Mouse (Mus musculus) neural tube, embryonic 13.5 days (tissue): Measurements from ENCODE around the gene Nprl3. TPM values are rescaled to one million over a fixed set of nuclear protein-coding genes. Genes with fewer than 3 reads are reported as not detected.
A peak's percentile ranks its signal among the peaks of the same experiment; 100 is the strongest.

ENCODE experiments used
- ATAC-seq: fragments of 200-750 bp; cut with Nextera tagmentation; 2 replicates; pipeline ENCODE4 v1.8.0; 2017; ENCODE audit warnings: low read depth, mild to moderate bottlenecking, moderate TSS enrichment, moderate library complexity
- H3K27ac ChIP-seq: fragments of 300-500 bp; sonication (generic); replicated peaks from 2 replicates; pipeline ENCODE4 v1.5.1; 2015; ENCODE audit warnings: moderate library complexity, mild to moderate bottlenecking, inconsistent platforms
- H3K27me3 ChIP-seq: fragments of 300-500 bp; sonication (generic); 2 replicates; pipeline ENCODE4 v1.6.1; 2015; ENCODE audit warnings: mild to moderate bottlenecking, inconsistent platforms
- H3K36me3 ChIP-seq: fragments of 300-500 bp; sonication (generic); 2 replicates; pipeline ENCODE4 v1.6.1; 2015; ENCODE audit warnings: mild to moderate bottlenecking, inconsistent platforms
- H3K4me1 ChIP-seq: fragments of 300-500 bp; sonication (generic); replicated peaks from 2 replicates; pipeline ENCODE4 v1.6.1; 2015; ENCODE audit warnings: inconsistent platforms
- H3K4me2 ChIP-seq: fragments of 300-500 bp; sonication (generic); 2 replicates; pipeline ENCODE4 v1.6.1; 2015; ENCODE audit warnings: inconsistent platforms, mild to moderate bottlenecking, moderate library complexity
- H3K4me3 ChIP-seq: fragments of 300-500 bp; sonication (generic); 2 replicates; pipeline ENCODE4 v1.5.1; 2015; ENCODE audit warnings: mild to moderate bottlenecking, inconsistent platforms
- H3K9ac ChIP-seq: fragments of 300-500 bp; sonication (generic); 2 replicates; pipeline ENCODE4 v1.6.1; 2015; ENCODE audit warnings: moderate library complexity, mild to moderate bottlenecking, inconsistent platforms
- H3K9me3 ChIP-seq: fragments of 300-500 bp; sonication (generic); 2 replicates; pipeline ENCODE4 v1.6.1; 2016; ENCODE audit warnings: inconsistent platforms
- WGBS: fragments of 180-500 bp; shearing (Covaris S2); methylation state at CpG from one replicate; pipeline ENCODE4 v1.1.7; 2015; 5-methylcytosine and 5-hydroxymethylcytosine counted together
- polyA plus RNA-seq: library from polyadenylated mRNA; unstranded; fragments of >200 nt; fragmentation: Nextera tagmentation; extraction: Ambion mirVana; gene quantifications from 2 replicates; pipeline ENCODE4 v1.2.1, GENCODE M21; 2015

Nprl3 gene
- polyA plus RNA-seq, 1 experiment from 2014 or later: 42.8 TPM

GRCm38 (mm10) chr11:32198256-32198955, 69.1 kb downstream of the Nprl3 start:
- H3K4me1 ChIP-seq: no peaks in the 10 kb centered on the region
- no peak overlapping the region for H3K27ac ChIP-seq
- 78% methylated on average over 14 of the region's 14 CpGs for WGBS

DNA sequence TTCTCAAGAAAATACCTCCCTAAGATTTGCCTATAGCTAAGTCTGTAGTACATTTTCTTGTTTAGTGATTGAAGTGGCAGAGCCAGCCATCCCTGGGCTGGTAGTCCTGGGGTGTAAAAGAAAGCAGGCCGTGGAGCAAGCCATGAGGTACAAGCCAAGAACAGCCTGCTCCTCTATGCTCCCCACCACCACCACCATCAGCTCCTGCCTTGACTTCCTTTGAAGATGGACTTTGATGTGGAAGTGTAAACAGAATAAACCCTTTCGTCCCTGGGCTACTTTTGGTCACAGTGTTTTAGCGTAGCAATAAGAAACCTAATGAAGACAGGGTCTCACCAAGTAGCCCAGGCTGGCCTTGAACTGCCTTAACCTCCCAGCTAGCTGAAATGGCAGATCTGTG, 69.7 kb downstream of the Nprl3 start:
- Histone ChIP-seq H3K9me3 (no peaks in the 10 kb centered on the region), H3K27ac (no peak overlapping the region), H3K4me2 (no peak overlapping the region), H3K36me3 (no peaks in the 10 kb centered on the region), H3K4me3 (no peak overlapping the region), H3K27me3 (no peaks in the 10 kb centered on the region), H3K4me1 (no peaks in the 10 kb centered on the region), H3K9ac (no peak overlapping the region)
- 52% methylated on average over 3 of the region's 3 CpGs for WGBS
- no peak for ATAC-seq

More at GRCm38 (mm10) chr11:32198256-32198955, 69.1 kb downstream of the Nprl3 start:
- Histone ChIP-seq H3K36me3 (no peaks in the 10 kb centered on the region), H3K9ac (no peak overlapping the region), H3K9me3 (no peaks in the 10 kb centered on the region), H3K4me3 (no peak overlapping the region), H3K4me2 (no peak overlapping the region), H3K27me3 (no peaks in the 10 kb centered on the region)
- no peak for ATAC-seq

DNA sequence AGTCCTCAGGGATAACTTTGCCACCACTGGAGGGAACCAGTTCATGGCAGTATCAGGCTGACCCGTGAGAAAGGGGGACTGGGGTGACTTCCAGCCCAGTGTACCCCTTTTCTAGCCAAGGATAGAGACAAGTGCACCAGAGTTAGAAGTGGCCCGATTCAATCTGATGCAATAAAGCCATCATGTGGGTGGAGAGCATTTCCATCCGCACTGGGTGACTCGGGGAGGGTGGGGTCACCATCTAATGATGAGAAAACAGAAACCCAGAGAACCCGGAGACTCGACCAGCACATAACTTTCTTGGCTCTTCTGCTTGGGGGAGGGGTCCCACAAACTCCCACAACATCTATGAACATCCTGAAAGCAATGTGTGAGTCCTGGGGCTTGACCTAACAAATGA, 70.8 kb downstream of the Nprl3 start:
- H3K36me3 ChIP-seq: no peaks in the 10 kb centered on the region
- no peak for ATAC-seq
- no peak overlapping the region for H3K4me3 ChIP-seq
- no peak overlapping the region for H3K4me2 ChIP-seq
- H3K27me3 ChIP-seq: no peaks in the 10 kb centered on the region
- no peaks in the 10 kb centered on the region for H3K9me3 ChIP-seq
- no peak overlapping the region for H3K9ac ChIP-seq
- 69% methylated on average over 6 of the region's 6 CpGs for WGBS
- no peaks in the 10 kb centered on the region for H3K4me1 ChIP-seq
- H3K27ac ChIP-seq: no peak overlapping the region

GRCm38 (mm10) chr11:32195867-32196540, 71.5 kb downstream of the Nprl3 start:
- Histone ChIP-seq H3K27ac (no peak overlapping the region), H3K9me3 (no peaks in the 10 kb centered on the region), H3K4me1 (no peaks in the 10 kb centered on the region), H3K36me3 (no peaks in the 10 kb centered on the region), H3K9ac (no peak overlapping the region), H3K4me2 (no peak overlapping the region), H3K27me3 (no peaks in the 10 kb centered on the region), H3K4me3 (no peak overlapping the region)
- WGBS: 46% methylated on average over 11 of the region's 11 CpGs
- no peak for ATAC-seq

DNA sequence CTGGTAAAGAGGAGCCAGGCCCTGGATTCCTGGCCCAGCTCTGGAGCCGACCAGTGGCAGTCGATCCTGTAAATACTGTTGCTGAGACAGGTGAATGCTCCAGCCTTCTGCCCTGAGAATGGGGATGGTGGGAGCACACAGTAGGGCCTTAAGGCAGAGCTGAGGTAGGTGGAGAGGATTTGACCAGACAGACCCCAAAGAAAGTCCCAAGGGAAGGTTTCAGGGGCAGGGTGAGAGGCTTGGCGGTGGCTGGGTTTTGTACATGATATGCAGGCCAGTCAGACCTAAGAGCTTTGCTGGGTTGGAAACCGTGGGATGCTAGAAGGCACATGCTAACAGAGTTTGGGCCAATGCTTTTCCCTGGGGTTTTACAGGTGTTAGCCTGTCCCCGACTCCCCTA, 72.9 kb downstream of the Nprl3 start:
- 81% methylated on average over 5 of the region's 5 CpGs for WGBS
- H3K36me3 ChIP-seq: no peaks in the 10 kb centered on the region
- H3K4me1 ChIP-seq: peaks cover 6% of the 10 kb centered on the region; the same call in 1 of the 2 replicates
- no peak overlapping the region for H3K4me3 ChIP-seq
- no peak overlapping the region for H3K27ac ChIP-seq
- no peaks in the 10 kb centered on the region for H3K27me3 ChIP-seq
- no peak overlapping the region for H3K4me2 ChIP-seq
- no peak overlapping the region for H3K9ac ChIP-seq
- H3K9me3 ChIP-seq: no peaks in the 10 kb centered on the region
- no peak for ATAC-seq

GRCm38 (mm10) chr11:32194086-32194485, 73.4 kb downstream of the Nprl3 start:
- Histone ChIP-seq H3K4me1 (peaks cover 6% of the 10 kb centered on the region; the same call in 1 of the 2 replicates), H3K9me3 (no peaks in the 10 kb centered on the region), H3K36me3 (no peaks in the 10 kb centered on the region), H3K4me3 (no peak overlapping the region), H3K9ac (no peak overlapping the region), H3K27ac (no peak overlapping the region), H3K4me2 (no peak overlapping the region), H3K27me3 (no peaks in the 10 kb centered on the region)
- no peak for ATAC-seq
- WGBS: 83% methylated on average over 10 of the region's 10 CpGs

DNA sequence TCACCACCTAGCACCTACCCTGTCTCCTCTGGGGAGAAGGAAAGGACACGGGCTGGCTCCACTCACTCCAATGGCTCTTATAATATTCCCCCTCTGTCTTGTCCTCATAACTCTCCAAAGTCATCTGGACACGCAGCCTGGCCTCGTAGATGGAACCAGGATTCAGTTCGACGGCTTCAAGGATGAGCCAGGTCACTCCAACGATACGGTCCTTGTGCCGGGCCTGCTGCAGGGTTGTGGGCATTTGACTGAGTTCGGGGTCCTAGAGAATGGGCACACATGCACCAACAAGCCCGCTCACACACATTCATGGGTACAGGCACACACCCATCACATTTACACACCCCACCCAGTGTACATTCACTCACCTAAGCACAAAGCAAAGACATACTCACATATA, 74.4 kb downstream of the Nprl3 start:
- H3K27ac ChIP-seq: no peak overlapping the region
- no peaks in the 10 kb centered on the region for H3K27me3 ChIP-seq
- H3K4me1 ChIP-seq: peaks cover 6% of the 10 kb centered on the region; the same call in 1 of the 2 replicates
- no peak overlapping the region for H3K4me3 ChIP-seq
- H3K4me2 ChIP-seq: no peak overlapping the region
- 83% methylated on average over 10 of the region's 10 CpGs for WGBS
- ATAC-seq: no peak
- no peak overlapping the region for H3K9ac ChIP-seq
- no peaks in the 10 kb centered on the region for H3K9me3 ChIP-seq
- no peaks in the 10 kb centered on the region for H3K36me3 ChIP-seq

DNA sequence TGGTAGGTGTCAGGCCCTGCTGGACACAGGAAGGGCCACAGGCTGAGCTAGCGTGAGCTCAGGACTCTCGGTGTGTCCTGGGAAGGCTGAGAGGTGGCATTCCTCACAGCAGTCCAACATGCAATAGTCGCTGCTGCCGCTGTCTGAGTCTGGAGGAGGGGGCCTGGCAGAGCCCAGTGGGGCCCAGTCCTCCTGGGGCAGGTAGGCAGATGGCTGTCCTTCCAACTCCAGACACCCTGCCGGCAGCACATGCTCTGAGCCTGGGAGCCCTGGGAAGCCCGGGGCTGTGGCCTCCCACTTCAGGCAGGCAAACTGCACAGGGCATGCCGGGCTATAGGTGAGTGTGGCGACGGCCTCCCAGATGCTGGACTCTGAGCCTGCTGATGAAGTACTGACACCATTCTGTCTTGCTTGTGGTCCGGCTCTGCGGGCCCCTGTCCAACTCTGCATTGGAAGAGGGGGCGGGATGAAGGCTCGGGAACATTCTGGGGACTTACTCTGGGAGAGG, 76.8 kb downstream of the Nprl3 start:
- H3K36me3 ChIP-seq: no peaks in the 10 kb centered on the region
- H3K4me1 ChIP-seq: peaks cover 6% of the 10 kb centered on the region; the same call in 1 of the 2 replicates

DNA sequence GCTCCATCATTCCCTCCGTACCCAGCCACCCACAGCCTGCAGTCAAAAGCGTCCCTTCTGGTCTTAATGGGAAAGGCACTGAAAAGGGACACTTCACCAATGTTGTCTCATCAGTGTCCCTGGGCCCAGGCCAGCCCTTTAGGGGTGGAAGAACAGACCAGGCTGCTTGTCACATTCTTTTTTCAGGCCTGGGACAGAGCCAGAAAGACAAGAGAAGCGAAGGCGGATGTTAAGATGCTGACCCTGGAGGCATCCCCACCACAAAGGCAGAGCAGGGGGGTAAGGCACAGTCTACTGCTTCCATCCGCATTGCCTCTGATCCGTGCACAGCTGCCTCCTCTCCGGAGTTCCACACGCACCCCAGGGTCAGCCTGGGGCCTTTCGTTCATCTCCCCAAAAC, 77.4 kb downstream of the Nprl3 start:
- Histone ChIP-seq H3K27me3 (no peaks in the 10 kb centered on the region), H3K4me2 (no peak overlapping the region), H3K9me3 (no peaks in the 10 kb centered on the region), H3K27ac (no peak overlapping the region), H3K4me3 (no peak overlapping the region), H3K9ac (no peak overlapping the region), H3K4me1 (peaks cover 6% of the 10 kb centered on the region; the same call in 1 of the 2 replicates), H3K36me3 (no peaks in the 10 kb centered on the region)
- ATAC-seq: peak; percentile 32
- WGBS: 78% methylated on average over 9 of the region's 9 CpGs

More for the DNA sequence above, 76.8 kb downstream of the Nprl3 start:
- H3K4me3 ChIP-seq: no peak overlapping the region
- no peak overlapping the region for H3K27ac ChIP-seq
- H3K9ac ChIP-seq: no peak overlapping the region
- no peaks in the 10 kb centered on the region for H3K27me3 ChIP-seq
- 82% methylated on average over 13 of the region's 13 CpGs for WGBS
- no peak overlapping the region for H3K4me2 ChIP-seq
- H3K9me3 ChIP-seq: no peaks in the 10 kb centered on the region
- ATAC-seq: peak; percentile 19; the same call in 1 of the 2 replicates

DNA sequence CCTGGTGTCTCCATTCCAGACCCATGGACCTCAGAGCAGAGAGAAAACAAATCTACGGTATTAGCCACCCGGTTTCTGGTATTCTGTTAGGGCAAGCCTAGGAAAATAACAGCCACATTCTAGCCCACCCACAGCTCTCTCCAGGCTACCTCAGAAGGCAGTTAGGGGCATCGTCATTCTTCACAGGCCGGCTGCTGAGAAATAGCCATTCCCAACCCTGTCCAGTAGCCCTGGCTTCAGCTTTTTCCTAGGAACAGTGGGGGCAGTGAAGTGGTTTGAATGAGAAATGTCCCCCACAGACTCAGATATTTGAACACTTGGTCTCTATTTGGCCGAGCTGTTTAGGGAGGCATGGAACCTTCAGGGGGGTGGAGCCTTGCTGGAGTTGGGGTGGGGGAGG, 78.1 kb downstream of the Nprl3 start:
- Histone ChIP-seq H3K4me1 (peaks cover 6% of the 10 kb centered on the region; the same call in 1 of the 2 replicates), H3K9me3 (no peaks in the 10 kb centered on the region), H3K4me3 (no peak overlapping the region), H3K9ac (no peak overlapping the region), H3K27ac (no peak overlapping the region), H3K4me2 (no peak overlapping the region), H3K27me3 (no peaks in the 10 kb centered on the region), H3K36me3 (no peaks in the 10 kb centered on the region)
- ATAC-seq: no peak
- WGBS: 60% methylated on average over 5 of the region's 5 CpGs

DNA sequence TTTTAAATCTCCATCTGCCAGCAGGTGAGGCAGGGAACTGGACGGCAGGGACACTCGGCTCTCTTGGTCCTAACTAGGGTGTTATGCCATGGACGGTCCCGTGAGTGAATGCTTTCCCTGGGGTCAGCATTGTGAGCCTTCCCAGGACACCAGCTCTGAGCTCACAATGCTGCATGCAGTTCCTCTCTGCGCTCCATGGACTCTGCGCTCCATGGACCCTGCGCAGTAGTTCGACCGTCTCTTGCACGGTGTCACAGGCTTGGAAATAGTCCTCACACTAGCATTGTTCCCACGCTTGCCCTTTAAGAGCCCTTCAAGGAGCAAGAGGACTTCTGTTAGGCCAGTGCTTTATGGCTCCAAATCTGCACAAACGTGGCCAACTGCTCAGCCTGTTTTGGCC, 78.6 kb downstream of the Nprl3 start:
- no peaks in the 10 kb centered on the region for H3K27me3 ChIP-seq
- 85% methylated on average over 12 of the region's 12 CpGs for WGBS
- H3K9me3 ChIP-seq: no peaks in the 10 kb centered on the region
- H3K4me2 ChIP-seq: no peak overlapping the region
- no peaks in the 10 kb centered on the region for H3K36me3 ChIP-seq
- no peak overlapping the region for H3K4me3 ChIP-seq
- no peak overlapping the region for H3K27ac ChIP-seq
- no peak overlapping the region for H3K9ac ChIP-seq
- ATAC-seq: no peak
- H3K4me1 ChIP-seq: peaks cover 6% of the 10 kb centered on the region; the same call in 1 of the 2 replicates

DNA sequence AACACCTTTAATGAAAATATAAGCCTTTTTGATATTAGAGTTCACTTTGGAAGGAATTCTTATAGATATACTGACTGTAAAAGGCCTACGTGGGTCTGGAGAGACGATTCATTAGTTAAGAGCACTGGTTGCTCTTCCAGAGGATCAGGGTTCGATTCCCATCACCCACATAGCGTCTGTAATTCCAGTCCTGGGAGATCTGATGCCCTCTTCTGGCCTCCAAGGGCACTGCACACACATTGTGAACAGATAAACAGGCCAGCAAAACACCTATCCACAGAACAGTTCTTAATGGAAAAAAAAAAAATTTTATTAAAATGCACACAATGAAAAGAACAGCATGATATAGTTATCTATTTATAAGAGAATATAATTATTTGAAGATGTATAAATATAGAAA, 80.3 kb downstream of the Nprl3 start:
- Histone ChIP-seq H3K27ac (no peak overlapping the region), H3K4me1 (peaks cover 6% of the 10 kb centered on the region; the same call in 1 of the 2 replicates), H3K9me3 (no peaks in the 10 kb centered on the region), H3K27me3 (no peaks in the 10 kb centered on the region), H3K9ac (no peak overlapping the region), H3K4me3 (no peak overlapping the region), H3K4me2 (no peak overlapping the region), H3K36me3 (no peaks in the 10 kb centered on the region)
- WGBS: 88% methylated on average over 4 of the region's 4 CpGs
- no peak for ATAC-seq
